Mouse (Mus musculus) gastrocnemius, postnatal 25 days (tissue): ENCODE measurements around the gene Plbd2. TPM values are rescaled to one million over a fixed set of nuclear protein-coding genes. Genes with fewer than 3 reads are reported as not detected.

Experiments
- DNase-seq: peaks from one replicate; pipeline ENCODE4 v3.0.0; 2022
- total RNA-seq, 2 experiments: library from RNA; stranded (reverse); gene quantifications; 1 replicate in 1 of 2; 2 replicates in 1 of 2; pipeline ENCODE4 v1.2.3; 2021

The Plbd2 gene
- total RNA-seq, 2 experiments from 2014 or later, result 29.1 to 32.6 TPM

DNA sequence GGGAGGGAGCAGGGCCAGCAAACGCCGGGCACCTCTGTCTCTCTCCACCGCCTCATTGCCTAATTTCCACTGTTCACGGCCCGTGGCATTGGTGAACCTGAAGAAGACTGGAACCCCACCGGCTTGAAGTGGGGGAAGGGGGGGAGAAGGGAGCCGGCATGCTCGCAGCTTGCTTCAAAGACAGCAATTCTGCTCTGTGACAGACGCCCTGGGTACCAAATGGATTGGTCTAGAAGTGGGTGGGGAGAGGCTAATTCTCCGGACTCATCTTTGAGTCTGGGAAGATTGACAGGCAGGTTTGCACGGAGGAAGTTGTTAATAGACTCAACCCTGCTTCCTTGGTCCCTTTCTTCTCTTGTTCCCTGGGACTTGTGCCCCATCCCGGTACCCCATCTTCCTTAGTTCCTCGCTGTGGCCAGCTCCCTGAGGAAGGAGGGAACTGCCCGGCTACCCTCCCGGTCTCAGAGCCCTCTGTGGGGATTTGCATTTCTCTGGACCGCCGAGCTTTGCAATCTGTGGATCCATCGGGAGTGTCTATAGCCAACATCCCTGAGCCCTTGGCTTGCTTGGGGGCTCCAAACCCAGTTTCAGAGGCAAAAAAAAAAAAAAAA, 66.4 kb downstream of the Plbd2 start:
- DNase-seq, result no peak

DNA sequence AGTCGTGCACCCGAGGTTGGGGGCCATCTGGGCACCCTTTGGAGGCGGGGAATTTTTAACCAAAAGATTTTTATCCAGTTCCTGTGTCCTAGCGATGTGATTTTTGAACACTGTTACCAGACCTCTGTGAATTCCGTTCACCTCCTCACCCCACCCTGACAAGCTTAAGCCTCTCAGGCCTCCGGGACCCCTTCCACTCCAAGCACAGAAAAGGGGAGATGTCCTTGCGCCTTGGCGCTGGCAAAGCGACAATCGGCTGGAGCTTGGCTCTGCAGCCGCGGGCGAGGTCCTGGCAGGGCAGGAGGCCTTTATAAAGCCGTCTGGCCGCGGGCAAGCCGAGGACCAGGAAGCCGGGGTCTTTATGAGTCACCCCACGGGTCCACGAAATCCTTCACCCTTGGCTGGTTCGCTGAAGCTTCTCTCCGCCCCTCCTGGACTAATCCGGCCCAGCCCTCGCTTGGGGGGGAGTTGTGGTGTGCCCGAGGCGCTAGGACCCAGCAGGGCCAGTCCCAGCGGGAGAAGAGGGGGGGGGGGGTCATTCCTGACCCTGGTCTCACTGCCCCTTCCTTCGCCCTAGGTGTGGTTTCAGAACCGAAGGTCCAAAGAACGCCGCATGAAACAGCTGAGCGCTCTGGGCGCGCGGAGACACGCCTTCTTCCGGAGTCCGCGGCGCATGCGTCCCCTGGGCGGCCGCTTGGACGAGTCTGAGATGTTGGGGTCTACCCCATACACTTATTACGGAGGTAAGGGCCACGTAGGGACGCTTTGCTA, 67.5 kb downstream of the Plbd2 start:
- no peak for DNase-seq

DNA sequence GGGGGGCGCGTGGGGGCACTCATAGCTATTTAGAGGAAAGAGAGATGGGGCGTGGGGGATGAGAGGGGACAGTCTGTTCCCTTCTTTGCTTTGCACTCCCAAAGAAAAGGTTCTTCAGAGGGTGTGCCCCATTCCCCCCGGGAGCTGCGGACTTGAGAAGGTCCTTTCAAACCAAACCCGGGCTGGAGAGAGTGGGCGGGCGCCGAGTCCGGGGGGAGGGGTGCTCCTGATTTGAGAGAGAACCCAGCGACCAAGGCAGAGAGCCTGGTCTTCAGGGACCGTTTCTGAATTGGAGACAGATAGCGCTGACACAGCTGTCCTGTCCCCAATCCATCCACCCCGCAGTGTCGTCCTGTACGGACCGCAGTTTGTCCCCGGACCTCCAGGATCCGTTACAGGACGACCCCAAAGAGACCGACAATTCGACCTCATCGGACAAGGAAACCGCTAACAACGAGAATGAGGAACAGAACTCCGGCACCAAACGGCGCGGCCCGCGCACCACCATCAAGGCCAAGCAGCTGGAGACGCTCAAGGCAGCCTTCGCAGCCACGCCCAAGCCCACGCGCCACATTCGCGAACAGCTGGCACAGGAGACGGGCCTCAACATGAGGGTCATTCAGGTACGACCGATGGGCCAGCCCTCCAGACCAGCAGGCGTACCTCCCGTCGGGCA, 68.3 kb downstream of the Plbd2 start:
- no peak for DNase-seq

DNA sequence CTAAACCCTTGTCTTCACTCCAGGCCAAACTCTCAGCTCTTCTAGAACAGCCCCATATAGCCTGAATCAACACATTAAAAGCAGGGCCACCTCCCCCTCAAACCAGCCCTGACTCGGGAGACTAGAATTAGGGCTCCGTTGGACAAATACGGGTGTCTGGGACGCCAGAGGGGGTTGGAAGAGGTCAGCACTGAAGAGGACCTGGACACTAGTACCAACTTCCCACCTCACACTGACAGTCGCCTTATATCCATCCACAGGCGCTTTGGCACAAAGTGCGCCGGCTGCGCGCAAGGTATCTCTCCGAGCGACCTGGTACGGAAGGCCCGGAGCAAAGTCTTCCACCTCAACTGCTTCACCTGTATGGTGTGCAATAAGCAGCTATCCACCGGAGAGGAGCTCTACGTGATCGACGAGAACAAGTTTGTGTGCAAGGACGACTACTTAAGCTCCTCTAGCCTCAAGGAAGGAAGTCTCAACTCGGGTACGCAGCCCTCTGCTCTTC, 69.1 kb downstream of the Plbd2 start:
- DNase-seq, result no peak

Other genes starting within 250 kb of the Plbd2 start
- not detected for gene Lhx5, start 71.9 kb downstream of the Plbd2 start, total RNA-seq
- gene Sdsl, start 30.8 kb downstream of the Plbd2 start, total RNA-seq, result under 1 TPM; 0.31 to 0.64 TPM
- not detected for gene Sds, start 27.1 kb downstream of the Plbd2 start, total RNA-seq
- 10 to 100 TPM in 1 of 2 experiments, 1 to 10 TPM in 1; 9.4 to 11.7 TPM for gene Slc8b1, start 7.5 kb upstream of the Plbd2 start, total RNA-seq
- 10 to 100 TPM; 44.3 to 48.3 TPM for gene Tpcn1, start 85.0 kb upstream of the Plbd2 start, total RNA-seq
- under 1 TPM in 1 of 2 experiments, not detected in 1; 0.18 TPM for gene Iqcd, start 85.4 kb upstream of the Plbd2 start, total RNA-seq
- gene Rita1, start 109.0 kb upstream of the Plbd2 start, total RNA-seq, result 1 to 10 TPM; 4.8 to 6.3 TPM
- 10 to 100 TPM; 15.7 to 17.1 TPM for gene Ddx54, start 109.1 kb upstream of the Plbd2 start, total RNA-seq
- not detected for gene Cfap73, start 130.6 kb upstream of the Plbd2 start, total RNA-seq
- not detected for gene Rasal1, start 145.2 kb upstream of the Plbd2 start, total RNA-seq
- under 1 TPM; 0.61 to 0.91 TPM for gene Dtx1, start 208.3 kb upstream of the Plbd2 start, total RNA-seq
- under 1 TPM; 0.21 to 0.28 TPM for gene Oas2, start 246.2 kb upstream of the Plbd2 start, total RNA-seq